Mouse (Mus musculus) cerebellum, postnatal 25 days (tissue): ENCODE data around the gene Tada2a.

Experiments used
- DNase-seq, 2 experiments: peaks; one replicate each; pipeline ENCODE4 v3.0.0; 2021; ENCODE audit warnings: mixed read lengths in 2 of 2

Gene Tada2a

DNA sequence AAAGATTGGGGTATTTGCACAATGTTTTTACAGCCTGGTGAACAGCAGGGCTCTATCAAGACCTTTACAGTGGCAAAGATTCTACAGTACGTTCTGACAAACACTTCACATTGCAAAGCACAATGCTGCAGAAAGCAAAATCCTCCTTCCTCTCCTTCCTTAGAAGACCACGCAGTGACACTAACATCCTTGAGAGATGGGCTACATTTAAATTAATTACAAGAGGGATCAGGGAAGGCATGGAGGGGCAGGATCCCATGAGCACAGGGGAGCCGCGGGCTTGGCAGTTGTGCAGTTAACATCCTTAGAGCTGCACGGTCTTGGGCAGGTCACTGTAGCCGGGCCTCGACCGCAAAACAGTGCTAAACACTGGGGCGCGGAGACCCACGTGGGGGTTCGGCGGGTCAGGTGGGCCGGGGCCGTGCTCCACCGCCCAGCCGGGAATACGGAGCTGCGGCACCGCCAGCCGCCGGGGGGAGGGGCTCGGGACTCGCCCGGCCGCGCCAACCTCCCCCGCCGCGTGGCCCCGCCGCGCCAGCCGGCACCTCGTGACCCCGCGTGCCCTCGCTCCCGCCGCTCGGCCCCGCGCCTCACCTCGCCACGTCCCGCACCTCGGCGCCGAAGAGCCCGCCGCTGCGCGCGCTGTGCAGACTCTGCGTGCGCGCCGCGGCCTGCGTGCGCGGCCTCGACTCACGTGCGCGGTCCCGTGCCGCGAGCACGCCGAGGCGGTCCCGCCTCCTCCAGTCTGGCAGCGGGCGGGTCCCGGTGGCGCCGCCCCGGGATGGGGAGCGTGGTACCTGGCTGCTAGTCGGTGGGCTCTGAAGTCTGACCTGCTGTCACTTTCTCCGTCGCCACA, at the start of gene Tada2a, which contains the start of gene Acaca:
Gene Tada2a (minus strand): TSS at position 658 of the 856 bp plus-strand sequence.
Gene Acaca (plus strand): TSS at position 730 of the 856 bp plus-strand sequence.
- peak; percentile 90 to 93 for DNase-seq

DNA sequence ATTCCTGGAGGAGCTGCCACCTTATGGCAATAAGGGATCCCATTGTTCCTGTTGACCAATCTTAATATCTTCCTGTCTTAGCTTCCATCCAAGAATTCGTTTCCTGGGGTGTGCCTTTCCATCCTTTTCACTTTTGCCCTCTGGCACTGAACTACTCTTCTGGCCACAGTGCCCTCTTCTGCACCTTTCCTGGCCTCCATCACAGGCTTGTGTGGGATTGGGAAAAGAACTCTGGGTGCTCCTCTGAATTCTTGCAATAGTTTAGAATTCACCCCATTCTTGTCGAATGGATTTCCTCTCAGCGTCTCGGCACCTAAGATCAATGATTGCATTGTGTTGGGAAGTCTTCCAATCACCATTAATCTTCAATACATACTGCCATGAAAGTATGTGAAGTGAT, 49.2 kb upstream of the Tada2a start:
- DNase-seq, result no peak

DNA sequence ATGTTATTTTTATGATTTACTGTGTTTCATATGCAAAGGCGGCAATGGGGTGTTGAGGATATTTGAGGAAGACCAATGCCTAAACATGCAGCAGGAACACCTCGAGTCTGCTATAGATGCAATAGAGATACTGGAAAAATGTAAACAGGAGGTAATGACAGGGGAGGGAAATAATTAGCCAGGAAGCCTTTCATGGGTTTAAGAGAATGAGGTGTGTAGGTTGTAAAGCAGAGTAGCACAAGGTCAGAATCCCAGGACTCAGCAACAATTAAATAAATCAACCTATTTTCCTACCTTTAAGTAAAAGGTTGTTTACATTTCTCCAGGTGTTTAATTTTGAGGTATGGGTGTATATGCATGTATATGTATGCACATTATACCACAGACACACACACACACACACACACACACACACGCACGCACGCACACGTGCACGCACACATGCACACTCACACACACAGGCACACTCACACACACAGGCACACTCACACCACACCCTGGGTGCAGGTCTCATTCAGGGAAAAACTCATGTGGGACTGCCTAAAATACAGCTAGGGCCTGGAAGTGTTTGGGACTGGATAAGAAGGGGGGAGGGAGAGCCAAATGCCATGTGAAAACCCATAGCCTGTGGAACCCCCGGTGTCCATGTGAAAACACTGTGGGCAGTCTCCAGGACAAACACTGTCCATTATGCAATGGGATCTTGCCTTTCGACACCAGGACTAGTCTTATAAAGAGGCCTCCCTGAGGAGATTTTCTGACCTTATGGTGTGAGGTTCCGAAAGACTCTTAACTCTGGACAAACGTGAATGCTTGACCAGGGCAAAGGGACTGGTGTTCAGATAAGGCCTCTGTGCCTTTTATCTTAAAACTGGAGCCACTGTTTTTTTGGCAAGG, 43.4 kb upstream of the Tada2a start:
- DNase-seq, result no peak

- peak; percentile 33 to 58 for DNase-seq
Measured at GRCm38 (mm10) chr11:84168701-84169288, 39.4 kb upstream of the Tada2a start.

DNA sequence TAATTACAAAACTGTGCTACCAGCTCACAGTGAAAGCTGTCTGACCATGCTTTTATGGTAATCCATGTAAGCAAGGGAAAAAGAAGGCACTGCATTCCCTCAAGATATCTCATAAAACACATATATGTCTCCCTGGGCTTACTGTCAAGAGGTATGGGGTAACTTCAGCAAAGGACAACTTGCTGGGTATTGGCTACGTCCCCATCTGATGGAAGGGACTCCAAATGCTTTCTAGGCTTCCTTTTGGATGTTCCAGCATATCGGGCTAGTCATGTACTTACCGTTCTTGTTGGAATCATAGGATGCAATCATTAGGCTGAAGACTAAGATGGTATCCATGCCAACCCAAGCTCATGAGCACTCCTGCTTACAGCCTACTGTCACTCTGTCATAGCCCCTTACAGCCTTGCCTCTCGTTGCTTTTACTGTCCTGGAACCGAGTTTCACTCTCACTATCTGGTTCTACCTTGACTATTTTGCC, 37.7 kb upstream of the Tada2a start, which contains the start of gene Gm11437:
Gene Gm11437 (minus strand): TSS at position 431 of the 481 bp plus-strand sequence.
- no peak for DNase-seq

- DNase-seq, result no peak
Measured at GRCm38 (mm10) chr11:84164561-84164960, 35.2 kb upstream of the Tada2a start.

- no peak for DNase-seq
Measured at GRCm38 (mm10) chr11:84164123-84164522, 34.7 kb upstream of the Tada2a start.

DNA sequence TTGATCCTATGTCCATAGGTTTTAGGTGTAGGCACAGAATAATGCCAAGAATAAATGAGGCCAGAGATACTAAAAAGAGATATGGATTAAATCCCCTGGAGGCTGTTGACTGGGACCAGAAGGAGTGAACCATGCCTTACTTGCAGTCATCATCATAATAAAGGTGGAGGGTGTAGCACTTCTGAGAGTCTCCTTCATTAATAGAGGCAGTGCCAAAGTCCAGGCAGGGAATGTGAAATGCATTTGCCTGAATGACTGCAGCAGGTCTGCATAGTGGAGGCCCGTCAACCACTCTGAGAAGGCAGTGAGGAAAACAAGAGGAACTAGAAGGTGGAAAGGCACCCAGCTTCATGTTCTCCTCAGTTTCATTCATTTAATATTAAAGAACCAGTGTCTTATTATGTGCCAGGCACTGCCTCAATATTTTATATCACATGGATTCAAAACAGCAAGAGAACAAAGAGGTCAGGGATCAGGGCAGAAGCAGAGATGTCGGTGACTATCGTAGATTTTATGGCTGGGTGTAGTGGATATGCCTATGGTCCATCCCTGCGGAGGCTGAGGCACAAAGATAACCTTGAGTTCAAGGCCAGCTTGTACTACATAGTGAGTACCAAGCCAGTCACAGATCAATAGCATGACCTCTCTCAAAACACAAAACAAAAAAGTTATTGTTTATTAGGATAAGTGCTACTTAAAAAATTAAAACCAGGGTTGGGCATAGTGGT, 27.3 kb upstream of the Tada2a start:
- DNase-seq, result no peak

DNA sequence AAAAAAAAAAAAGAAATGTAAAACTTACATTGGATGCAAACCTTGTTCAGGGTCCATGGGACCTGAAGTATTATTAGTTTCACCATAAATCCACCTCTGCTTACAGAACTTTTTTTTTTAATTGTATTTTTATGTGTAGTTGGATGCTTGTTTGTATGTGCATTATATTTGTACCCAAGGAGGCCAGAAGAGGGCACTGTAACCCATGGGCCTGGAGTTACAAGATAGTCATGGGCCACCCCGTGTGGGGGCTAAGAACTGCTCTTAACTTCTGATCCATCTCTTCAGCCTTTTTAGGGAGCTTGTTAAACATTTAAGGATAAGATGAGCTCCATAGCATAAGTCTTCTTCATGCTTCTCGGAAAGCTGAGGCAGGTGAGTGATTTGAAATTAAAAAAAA, 21.5 kb upstream of the Tada2a start:
- DNase-seq, result no peak

- DNase-seq, result no peak
Measured at GRCm38 (mm10) chr11:84146081-84146480, 16.7 kb upstream of the Tada2a start.

GRCm38 (mm10) chr11:84145201-84145798, 15.9 kb upstream of the Tada2a start:
- DNase-seq, result no peak

GRCm38 (mm10) chr11:84141752-84142151, 12.4 kb upstream of the Tada2a start:
- DNase-seq, result peak; percentile 24 to 61

GRCm38 (mm10) chr11:84136453-84136852, 7.1 kb upstream of the Tada2a start:
- DNase-seq, result no peak

DNA sequence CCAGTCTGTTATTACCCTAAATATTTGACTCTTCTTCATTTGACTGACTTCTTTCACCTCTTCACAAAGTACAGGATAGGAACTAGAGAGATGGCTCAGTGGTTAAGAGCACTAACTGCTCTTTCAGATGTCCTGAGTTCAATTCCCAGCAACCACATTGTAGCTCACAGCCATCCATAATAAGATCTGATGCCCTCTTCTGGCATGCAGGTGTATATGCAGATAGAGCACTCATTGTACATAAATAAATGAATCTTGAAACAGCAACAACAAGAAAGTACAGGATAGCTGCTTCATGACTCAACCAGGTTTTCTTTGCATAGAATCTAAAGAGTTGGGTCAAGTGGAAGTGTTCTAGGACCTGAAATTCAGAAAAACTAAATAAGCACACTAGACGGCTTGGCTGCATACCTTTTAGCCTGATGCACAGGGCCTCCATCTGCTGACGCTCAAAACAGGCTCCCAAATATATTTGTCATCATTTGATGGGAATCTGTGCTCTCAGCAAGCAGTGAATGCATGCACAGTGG, 5.0 kb upstream of the Tada2a start:
- no peak for DNase-seq

- no peak for DNase-seq
Measured at GRCm38 (mm10) chr11:84129799-84130185, 392 bp upstream of the Tada2a start.

- peak in 1 of 2 experiments; percentile 17 for DNase-seq
Measured at GRCm38 (mm10) chr11:84127977-84128376, 1.4 kb downstream of the Tada2a start.

- no peak for DNase-seq
Measured at GRCm38 (mm10) chr11:84121051-84121956, 8.1 kb downstream of the Tada2a start.

DNA sequence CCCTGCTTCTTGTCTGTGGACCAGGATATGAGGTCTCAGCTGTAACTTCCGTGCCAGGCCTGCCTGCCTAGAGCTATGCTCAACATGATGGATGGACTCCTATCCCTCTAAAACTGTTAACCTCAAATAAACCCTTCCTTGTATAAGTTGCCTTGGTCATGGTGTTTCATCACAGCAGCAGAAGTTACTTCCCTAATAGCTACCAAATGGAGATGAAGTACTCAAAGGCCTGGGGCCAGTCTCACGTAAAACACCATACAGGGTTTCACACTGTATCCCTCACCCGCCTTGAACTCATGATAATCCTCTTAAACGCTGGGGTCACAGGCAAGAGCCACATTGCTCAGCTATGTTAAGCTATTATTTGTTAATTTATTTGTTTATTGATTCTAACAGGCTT, 12.0 kb downstream of the Tada2a start:
- no peak for DNase-seq

DNA sequence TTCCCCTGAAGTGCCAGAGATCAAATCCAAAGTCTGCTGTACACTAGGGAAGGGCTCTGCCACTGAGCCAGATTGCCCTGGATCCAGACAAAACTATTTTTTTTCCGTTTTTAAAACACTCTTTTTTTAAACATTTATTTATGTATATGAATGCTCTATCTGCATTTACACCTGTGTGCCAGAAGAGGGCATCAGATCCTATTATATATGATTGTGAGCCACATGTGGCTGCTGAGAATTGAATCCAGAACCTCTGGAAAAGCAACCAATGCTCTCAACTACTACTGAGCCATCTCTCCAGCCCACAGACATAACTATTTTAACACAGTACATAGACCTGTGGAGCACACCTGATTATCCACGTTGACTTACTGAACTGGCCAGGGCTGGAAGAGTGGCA, 13.2 kb downstream of the Tada2a start:
- no peak for DNase-seq

DNA sequence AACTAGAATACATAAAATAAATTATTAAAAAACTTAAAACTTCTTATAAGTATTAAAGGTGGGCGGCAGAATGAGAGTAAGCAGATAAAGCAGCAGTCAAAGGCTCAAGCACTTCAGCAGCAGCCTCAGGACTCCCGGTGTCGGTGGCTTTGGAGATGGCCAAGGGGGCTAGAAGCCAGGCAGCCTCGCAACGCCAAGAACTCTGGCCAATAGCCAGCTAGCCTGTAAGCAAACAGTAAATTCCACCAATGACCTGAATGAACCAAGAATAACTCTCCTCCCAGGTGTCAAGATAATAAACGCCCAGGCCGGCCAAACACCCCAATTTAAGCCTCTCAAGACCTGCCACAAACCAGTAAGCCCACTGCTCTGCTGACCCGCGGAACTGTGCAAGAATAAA, 13.8 kb downstream of the Tada2a start:
- peak; percentile 30 to 49 for DNase-seq
